Mouse (Mus musculus) mature B cell (primary cell): ENCODE data around the gene Cfap300.

Experiments
- in situ Hi-C: fragments of 300-500 bp; cut with MboI; formaldehyde crosslinking; loops from 2 replicates; pipeline ENCODE4 v1.14.3; 2019

The Cfap300 gene

GRCm38 (mm10) chr9:7983665-7984064 lies 59.0 kb downstream of the Cfap300 start:
- in situ Hi-C loops = no loop called here

- in situ Hi-C loops = no loop called here
Measured at GRCm38 (mm10) chr9:7980162-7980561, 62.5 kb downstream of the Cfap300 start.

GRCm38 (mm10) chr9:7979153-7979916 lies 63.3 kb downstream of the Cfap300 start:
- in situ Hi-C loops = no loop called here

GRCm38 (mm10) chr9:7978502-7978901 lies 64.1 kb downstream of the Cfap300 start:
- in situ Hi-C loops = no loop called here

- in situ Hi-C loops = no loop called here
Measured at GRCm38 (mm10) chr9:7977587-7977986, 65.0 kb downstream of the Cfap300 start.

GRCm38 (mm10) chr9:7971993-7972392 lies 70.6 kb downstream of the Cfap300 start:
- in situ Hi-C loops = no loop called here
